Mouse (Mus musculus) hindbrain, embryonic 10.5 days (tissue): ENCODE results near the gene Pnpla8. TPM values are rescaled to one million over a fixed set of nuclear protein-coding genes. Genes with fewer than 3 reads are reported as not detected.
A peak's percentile ranks its signal among the peaks of the same experiment; 100 is the strongest.
"Not testable (repeated sequence)": the region's sequence is repeated elsewhere in the genome, so short reads cannot be mapped to it uniquely, and the experiment has no call there.

ENCODE experiments used
- DNase-seq: peaks from one replicate; pipeline ENCODE4 v3.0.0-alpha.2; 2017; ENCODE audit warnings: low spot score
- H3K27ac ChIP-seq: fragments of 300-500 bp; sonication (generic); 2 replicates; pipeline ENCODE4 v1.5.1; 2016; ENCODE audit warnings: mild to moderate bottlenecking, moderate library complexity
- H3K27me3 ChIP-seq: fragments of 300-500 bp; sonication (generic); 2 replicates; pipeline ENCODE4 v1.6.1; 2016; ENCODE audit warnings: mild to moderate bottlenecking; ENCODE audit not compliant: poor library complexity, insufficient read depth, severe bottlenecking
- H3K36me3 ChIP-seq: fragments of 300-500 bp; sonication (generic); 2 replicates; pipeline ENCODE4 v1.6.1; 2016; ENCODE audit warnings: mild to moderate bottlenecking, moderate library complexity
- H3K4me1 ChIP-seq: fragments of 300-500 bp; sonication (generic); replicated peaks from 2 replicates; pipeline ENCODE4 v1.6.1; 2016; ENCODE audit warnings: mild to moderate bottlenecking
- H3K4me3 ChIP-seq: fragments of 300-500 bp; sonication (generic); 2 replicates; pipeline ENCODE4 v1.5.1; 2016; ENCODE audit warnings: mild to moderate bottlenecking, moderate library complexity
- H3K9me3 ChIP-seq: fragments of 300-500 bp; sonication (generic); 2 replicates; pipeline ENCODE4 v1.6.1; 2016; ENCODE audit warnings: mild to moderate bottlenecking, moderate library complexity
- WGBS: fragments of 180-500 bp; shearing (Covaris S2); methylation state at CpG from one replicate; pipeline ENCODE4 v1.1.7; 2016; 5-methylcytosine and 5-hydroxymethylcytosine counted together
- polyA plus RNA-seq: library from polyadenylated mRNA; unstranded; fragments of >200 nt; fragmentation: Nextera tagmentation; extraction: Ambion mirVana; gene quantifications from 2 replicates; pipeline ENCODE4 v1.2.1, GENCODE M21; 2016

The Pnpla8 gene
- polyA plus RNA-seq, result 46.0 and 53.0 TPM in 2 replicates

GRCm38 (mm10) chr12:44221070-44221469, at the start of gene Pnpla8:
Gene Pnpla8 (plus strand): TSS chr12:44221370.
- WGBS, result 89% methylated on average over 2 of the region's 2 CpGs
- not testable (repeated sequence) for H3K9me3 ChIP-seq, H3K4me1 ChIP-seq, H3K27me3 ChIP-seq, DNase-seq, H3K36me3 ChIP-seq
- peak within 1 kb of the TSS; percentile 78 for H3K4me3 ChIP-seq
- H3K27ac ChIP-seq, result peak within 1 kb of the TSS; percentile 88

DNA sequence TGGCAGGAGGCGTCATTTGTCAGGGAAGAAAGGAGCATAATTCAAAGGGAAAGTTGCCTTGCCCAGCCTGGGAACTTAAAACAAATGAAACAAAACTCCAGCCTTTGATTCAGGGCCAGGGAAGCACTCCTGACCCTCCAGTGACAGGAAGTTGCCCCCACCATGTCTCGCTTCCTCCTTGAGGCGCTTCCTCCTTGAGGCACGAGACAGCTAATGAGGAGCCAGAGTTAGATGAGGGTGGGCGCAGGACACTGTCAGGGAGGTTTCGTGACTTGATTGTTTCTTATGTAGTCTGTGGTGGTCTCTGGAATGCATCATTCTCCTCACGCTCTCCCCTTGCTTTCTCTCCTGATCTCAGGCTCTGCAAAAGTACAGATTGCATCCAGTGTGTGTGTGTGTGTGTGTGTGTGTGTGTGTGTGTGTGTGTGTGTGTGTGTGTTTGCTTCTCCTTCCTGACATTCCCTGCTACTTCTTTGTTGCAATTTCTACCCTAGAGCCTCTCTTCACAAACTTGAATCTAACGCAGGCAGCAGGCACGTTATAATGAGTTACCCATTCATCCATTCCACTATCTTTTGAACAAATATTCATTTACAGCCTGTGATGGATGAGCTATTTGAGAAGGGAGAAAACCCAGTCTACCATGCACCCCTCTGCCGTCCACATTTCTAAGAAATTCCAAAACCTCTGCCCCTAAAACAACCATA, 44.7 kb upstream of the Pnpla8 start:
- H3K36me3 ChIP-seq, result no peaks in the 10 kb centered on the region
- no peak overlapping the region for H3K4me3 ChIP-seq
- H3K27ac ChIP-seq, result peak overlapping the region; percentile 68
- 65% methylated on average over 10 of the region's 10 CpGs for WGBS
- DNase-seq, result peak; percentile 8
- peaks cover 12% of the 10 kb centered on the region; the same call in 1 of the 2 replicates for H3K4me1 ChIP-seq
- H3K9me3 ChIP-seq, result no peaks in the 10 kb centered on the region
- no peaks in the 10 kb centered on the region for H3K27me3 ChIP-seq

DNA sequence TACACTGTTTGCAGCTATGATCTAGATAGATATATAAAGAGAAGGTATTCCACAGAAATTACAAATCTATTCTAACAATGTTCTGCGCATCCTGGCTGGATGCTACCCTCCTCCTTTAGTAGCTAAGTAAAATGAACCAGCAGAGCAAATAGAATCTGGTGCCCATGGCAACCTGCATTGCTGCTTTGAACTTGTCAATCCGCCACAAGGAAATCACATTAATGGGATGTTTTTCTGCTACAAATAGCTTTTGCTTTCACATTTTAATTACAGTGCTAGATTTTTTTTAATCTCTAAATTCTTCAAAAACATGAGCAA, 44.2 kb upstream of the Pnpla8 start:
- no peak for DNase-seq
- Histone ChIP-seq H3K4me3 (no peak overlapping the region), H3K4me1 (peaks cover 12% of the 10 kb centered on the region; the same call in 1 of the 2 replicates), H3K27me3 (no peaks in the 10 kb centered on the region), H3K9me3 (no peaks in the 10 kb centered on the region), H3K27ac (peak overlapping the region; percentile 68; the same call in 1 of the 2 replicates), H3K36me3 (no peaks in the 10 kb centered on the region)
- WGBS, result 68% methylated on average over 2 of the region's 2 CpGs

DNA sequence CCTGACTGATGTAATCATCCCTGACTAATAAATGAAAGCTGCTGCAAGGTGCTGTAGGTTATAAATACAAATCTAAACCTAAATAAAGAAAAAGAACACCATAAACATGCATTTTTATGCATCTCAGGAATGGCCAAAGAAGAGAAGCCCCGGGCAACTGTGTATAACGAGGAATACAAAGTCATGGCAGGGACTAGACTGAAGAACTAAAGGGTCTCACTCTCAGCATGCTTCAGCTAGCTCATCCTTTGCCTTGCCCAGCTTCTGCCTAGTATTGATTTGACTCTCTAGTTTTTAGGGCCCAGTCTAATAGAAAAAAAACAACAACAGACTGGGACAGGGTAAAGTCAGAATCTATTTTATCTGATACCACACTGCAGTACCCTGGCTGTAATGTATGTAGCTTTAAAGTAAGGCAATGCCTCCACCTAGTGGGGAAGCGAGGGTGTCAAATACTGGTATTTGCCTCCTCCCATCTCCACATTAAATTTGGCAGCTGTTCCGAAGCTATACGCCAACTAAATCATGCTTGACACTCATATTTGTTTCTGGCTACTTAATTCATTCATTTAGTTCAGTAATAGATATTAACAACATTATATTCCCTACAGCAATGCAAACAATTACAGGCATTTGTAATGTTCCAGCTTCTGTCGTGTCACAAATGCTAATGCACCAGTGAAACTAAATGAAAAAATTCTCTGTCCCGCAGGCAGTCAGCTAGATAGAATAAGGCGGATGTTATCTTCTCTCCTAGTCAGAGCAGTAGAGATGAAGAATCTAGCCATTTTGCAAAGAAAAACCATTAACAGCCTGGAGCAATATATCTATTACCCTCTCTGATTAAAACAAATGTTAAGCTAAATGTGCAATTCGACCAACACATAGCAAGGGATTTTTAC, 39.8 kb upstream of the Pnpla8 start:
- DNase-seq, result peak; percentile 32
- Histone ChIP-seq H3K4me3 (no peak overlapping the region), H3K9me3 (no peaks in the 10 kb centered on the region), H3K27ac (no peak overlapping the region), H3K4me1 (peaks cover 7% of the 10 kb centered on the region; the same call in 1 of the 2 replicates), H3K27me3 (no peaks in the 10 kb centered on the region), H3K36me3 (no peaks in the 10 kb centered on the region)
- WGBS, result 66% methylated on average over 9 of the region's 9 CpGs

- WGBS, result 75% methylated on average over 4 of the region's 4 CpGs
- Histone ChIP-seq H3K27ac (no peak overlapping the region), H3K36me3 (peaks cover 11% of the 10 kb centered on the region), H3K27me3 (no peaks in the 10 kb centered on the region), H3K4me3 (no peak overlapping the region), H3K9me3 (no peaks in the 10 kb centered on the region), H3K4me1 (no peaks in the 10 kb centered on the region)
- no peak for DNase-seq
Observed at GRCm38 (mm10) chr12:44197873-44198525, 23.2 kb upstream of the Pnpla8 start.

GRCm38 (mm10) chr12:44209141-44209823, 11.9 kb upstream of the Pnpla8 start:
- DNase-seq, result no peak
- H3K36me3 ChIP-seq, result peaks cover 22% of the 10 kb centered on the region
- peaks cover 18% of the 10 kb centered on the region for H3K4me1 ChIP-seq
- no peaks in the 10 kb centered on the region for H3K9me3 ChIP-seq
- H3K27ac ChIP-seq, result peak overlapping the region; percentile 92
- no peaks in the 10 kb centered on the region for H3K27me3 ChIP-seq
- WGBS, result under 1% methylated on average over 37 of the region's 37 CpGs
- peak overlapping the region; percentile 92 for H3K4me3 ChIP-seq

GRCm38 (mm10) chr12:44209824-44210752, 11.1 kb upstream of the Pnpla8 start, which contains the start of gene Dnajb9:
Gene Dnajb9 (minus strand): TSS chr12:44210326.
- H3K36me3 ChIP-seq, result peaks cover 17% of the 10 kb centered on the region
- peak within 1 kb of the TSS; percentile 92 for H3K4me3 ChIP-seq
- DNase-seq, result peak; percentile 100
- H3K27ac ChIP-seq, result peak within 1 kb of the TSS; percentile 92
- H3K27me3 ChIP-seq, result no peaks in the 10 kb centered on the region
- H3K9me3 ChIP-seq, result no peaks in the 10 kb centered on the region
- H3K4me1 ChIP-seq, result peaks cover 18% of the 10 kb centered on the region
- under 1% methylated on average over 77 of the region's 77 CpGs for WGBS

DNA sequence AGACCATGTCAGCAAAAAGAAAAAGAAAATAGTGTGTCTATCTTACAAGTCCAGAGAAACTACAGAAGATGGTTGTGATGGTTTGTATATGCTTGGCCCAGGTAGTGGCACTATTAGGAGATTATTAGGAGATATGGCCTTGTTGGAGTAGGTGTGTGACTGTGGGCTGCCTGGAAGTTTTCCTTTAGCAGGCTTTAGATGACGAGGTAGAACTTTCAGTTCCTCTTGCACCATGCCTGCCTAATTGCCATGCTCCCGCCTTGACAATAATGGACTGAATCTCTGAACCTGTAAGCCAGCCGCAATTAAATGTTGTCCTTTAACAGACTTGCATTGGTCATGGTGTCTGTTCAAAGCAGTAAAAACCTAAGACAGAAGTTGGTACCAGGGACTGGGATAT, 9.6 kb upstream of the Pnpla8 start:
- DNase-seq, result no peak
- Histone ChIP-seq H3K4me1 (peaks cover 18% of the 10 kb centered on the region), H3K27me3 (no peaks in the 10 kb centered on the region), H3K36me3 (peaks cover 4% of the 10 kb centered on the region; the same call in 1 of the 2 replicates), H3K4me3 (no peak overlapping the region), H3K27ac (no peak overlapping the region), H3K9me3 (no peaks in the 10 kb centered on the region)
- WGBS, result 92% methylated on average over 3 of the region's 3 CpGs

DNA sequence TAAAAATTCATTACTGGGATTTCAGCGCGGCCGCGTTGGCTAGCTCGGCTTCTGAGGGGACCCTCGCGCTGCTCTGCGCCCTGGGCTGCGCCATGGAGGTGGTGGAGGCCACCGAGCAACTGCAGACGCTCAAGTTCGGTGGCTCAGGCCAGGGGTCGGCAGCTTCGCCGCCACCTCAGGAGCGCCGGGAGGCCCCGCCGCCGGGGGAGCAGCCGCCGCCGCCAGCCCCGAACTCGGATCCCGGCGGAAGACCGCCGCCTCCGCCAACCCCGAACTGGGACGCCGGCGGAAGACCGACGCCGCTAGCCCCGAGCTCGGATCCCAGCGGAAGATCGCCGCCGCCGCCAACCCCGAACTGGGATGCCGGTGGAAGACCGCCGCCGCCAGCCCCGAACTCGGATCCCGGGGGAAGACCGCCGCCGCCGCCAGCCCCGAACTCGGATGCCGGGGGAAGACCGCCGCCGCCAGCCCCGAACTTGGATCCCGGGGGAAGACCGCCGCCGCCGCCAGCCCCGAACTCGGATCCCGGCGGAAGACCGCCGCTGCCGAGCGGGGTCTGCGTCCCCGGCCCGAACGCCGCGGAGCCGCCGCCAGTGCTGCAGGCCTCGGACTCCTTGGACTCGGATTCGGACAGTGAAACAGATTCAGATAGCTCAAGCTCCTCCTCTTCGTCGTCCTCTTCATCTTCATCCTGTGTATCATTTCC, 634 bp downstream of the Pnpla8 start:
- no peaks in the 10 kb centered on the region for H3K9me3 ChIP-seq
- no peaks in the 10 kb centered on the region for H3K36me3 ChIP-seq
- H3K4me3 ChIP-seq, result peak overlapping the region; percentile 78
- peaks cover 4% of the 10 kb centered on the region; the same call in 1 of the 2 replicates for H3K4me1 ChIP-seq
- H3K27me3 ChIP-seq, result peaks cover 6% of the 10 kb centered on the region
- WGBS, result under 1% methylated on average over 89 of the region's 89 CpGs
- peak overlapping the region; percentile 88 for H3K27ac ChIP-seq
- peak; percentile 58 for DNase-seq

DNA sequence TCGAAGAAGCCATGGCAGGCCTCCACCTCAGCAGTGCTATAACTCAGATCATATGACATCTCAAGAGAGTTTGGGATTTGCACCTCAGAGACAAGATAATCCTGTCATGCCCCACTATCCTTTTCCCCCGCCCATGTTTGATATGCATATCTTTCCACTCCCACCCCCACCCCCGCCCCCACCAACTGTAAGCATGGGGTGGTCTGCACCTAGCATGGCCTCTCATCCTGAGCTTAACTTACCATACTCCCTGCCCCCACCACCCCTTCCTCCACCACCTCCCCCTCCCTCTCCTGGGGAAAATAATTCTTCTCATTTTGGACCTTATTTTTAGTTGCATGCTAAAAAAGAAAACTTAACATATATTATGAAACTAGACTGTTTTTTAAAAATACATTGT, 1.9 kb downstream of the Pnpla8 start:
- Histone ChIP-seq H3K27me3 (peaks cover 6% of the 10 kb centered on the region), H3K4me3 (no peak overlapping the region), H3K27ac (no peak overlapping the region), H3K36me3 (no peaks in the 10 kb centered on the region), H3K4me1 (peaks cover 4% of the 10 kb centered on the region; the same call in 1 of the 2 replicates), H3K9me3 (no peaks in the 10 kb centered on the region)
- 79% methylated on average over 3 of the region's 3 CpGs for WGBS
- no peak for DNase-seq

GRCm38 (mm10) chr12:44224650-44225049, 3.5 kb downstream of the Pnpla8 start:
- Histone ChIP-seq H3K36me3 (no peaks in the 10 kb centered on the region), H3K9me3 (no peaks in the 10 kb centered on the region), H3K4me3 (no peak overlapping the region), H3K4me1 (peaks cover 4% of the 10 kb centered on the region; the same call in 1 of the 2 replicates), H3K27me3 (peaks cover 6% of the 10 kb centered on the region), H3K27ac (no peak overlapping the region)
- no peak for DNase-seq
- WGBS, result 79% methylated on average over 3 of the region's 3 CpGs
